Mouse (Mus musculus) left cerebral cortex, postnatal 36 days (tissue): ENCODE measurements at regions not wholly inside any gene's neighbourhood (a gene's known extent, or its start where the extent isn't known, plus 50 kb on each side); places are given as distances from the start of the nearest gene placed in this dataset.
A peak's percentile ranks its signal among the peaks of the same experiment; 100 is the strongest.

ENCODE experiments used
- DNase-seq, 2 experiments: peaks; one replicate each; pipeline ENCODE4 v3.0.0; 2021 to 2022; ENCODE audit warnings: low spot score in 2 of 2, mixed read lengths in 1 of 2
- intact Hi-C: fragments of 180-260 bp; cut with DNase I; formaldehyde crosslinking; loops from one replicate; pipeline ENCODE4 v1.15.1; 2025

DNA sequence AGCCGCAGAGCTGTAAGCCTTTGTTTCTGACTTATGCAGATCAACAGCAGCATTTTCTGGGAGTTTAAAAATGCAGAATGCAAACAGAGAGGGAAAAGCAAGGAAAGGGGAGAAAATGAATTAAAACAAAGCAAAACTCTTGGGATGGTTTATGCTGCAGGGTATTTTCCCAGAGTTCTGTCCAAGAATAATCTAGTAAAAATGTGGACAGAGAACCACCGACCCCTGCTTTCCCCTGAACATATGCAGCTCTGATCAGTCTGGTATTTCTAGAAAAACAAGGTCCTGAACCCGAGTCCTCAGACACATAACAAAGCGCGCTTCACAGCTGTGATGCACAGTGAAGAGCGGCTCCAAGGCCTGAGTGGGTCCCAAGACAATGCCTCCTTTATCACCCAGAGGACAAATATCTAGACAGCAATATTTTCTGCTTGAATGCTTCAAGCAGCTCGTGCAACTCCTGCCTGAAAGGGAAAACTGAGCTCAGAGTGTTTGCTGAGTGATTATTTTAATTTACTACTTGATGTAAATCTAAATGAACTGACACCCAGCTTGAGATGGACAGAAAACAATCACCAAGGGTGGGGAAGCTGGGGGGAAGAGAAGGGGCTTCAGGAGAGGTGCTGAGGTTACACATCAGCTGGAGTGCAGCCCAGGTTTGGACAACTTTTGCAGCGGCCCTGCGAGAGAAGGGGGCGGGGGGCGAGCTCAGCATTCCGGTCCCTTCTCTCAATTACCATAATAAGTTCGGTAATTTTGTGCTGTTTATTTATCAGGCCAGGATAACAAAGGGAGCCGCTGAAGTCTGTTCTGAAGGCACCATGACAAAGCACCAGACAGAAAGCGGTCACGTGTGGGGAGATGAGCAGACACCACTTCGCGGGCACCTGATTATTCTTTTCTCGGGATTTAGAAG is 853.6 kb downstream of the 5730522E02Rik start:
- intact Hi-C loops: no loop called here
- peak; percentile 23 to 26 for DNase-seq

DNA sequence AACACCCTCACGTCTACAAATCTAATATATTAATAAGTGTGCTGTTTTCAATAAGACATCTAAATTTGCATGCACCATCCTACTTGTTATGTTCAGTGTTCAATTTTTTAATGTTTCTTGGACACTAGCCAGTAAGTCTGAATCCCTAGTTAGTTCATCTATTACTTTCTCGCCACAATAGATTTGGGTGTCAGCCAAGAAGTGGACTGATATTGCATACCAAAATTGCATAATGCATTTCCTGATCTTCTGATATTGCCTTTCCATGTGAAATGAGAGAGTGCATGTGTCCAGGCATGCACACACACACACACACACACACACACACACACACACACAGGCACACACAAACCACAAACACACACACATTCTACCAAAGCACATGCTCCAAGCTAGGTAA is 874.9 kb downstream of the 5730522E02Rik start:
- intact Hi-C loops: no loop called here
- no peak for DNase-seq

DNA sequence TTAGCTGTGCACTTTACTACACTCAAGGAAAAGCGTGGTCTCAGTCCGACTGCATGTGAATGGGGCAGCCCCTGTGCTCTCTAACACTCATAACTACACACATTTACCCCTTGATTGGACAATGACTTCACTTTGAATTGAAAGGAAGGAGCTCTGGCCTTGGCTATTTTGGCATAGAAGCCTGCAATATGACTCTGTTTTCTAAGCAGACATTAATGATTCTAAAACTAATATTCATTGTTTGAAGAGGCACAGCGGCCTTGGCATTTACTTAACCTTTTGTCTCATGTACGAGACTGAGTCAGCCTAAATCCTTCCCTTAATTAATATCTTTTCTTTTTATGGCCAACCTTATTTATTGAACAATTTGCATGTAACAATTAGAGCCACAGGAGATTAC is 879.9 kb downstream of the 5730522E02Rik start:
- DNase-seq: no peak
- intact Hi-C loops: no loop called here

DNA sequence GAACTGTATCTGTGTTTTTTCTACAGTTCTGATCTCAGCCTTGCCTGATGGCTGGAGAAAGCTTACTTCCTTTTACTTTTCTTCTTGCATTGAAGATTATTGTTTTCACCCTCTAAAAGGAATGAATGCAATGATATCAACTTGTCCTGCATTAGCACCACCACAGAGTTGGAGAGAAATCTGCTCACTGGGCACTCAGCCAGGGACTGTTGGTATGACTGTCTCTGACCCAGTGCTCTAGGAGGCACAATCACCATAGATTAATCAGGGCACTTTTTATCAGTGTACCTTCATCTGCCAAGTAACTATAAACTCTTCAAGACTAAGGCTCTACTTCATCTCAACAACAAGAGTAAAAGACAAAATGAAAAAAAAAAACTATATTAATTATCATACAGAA is 888.1 kb downstream of the 5730522E02Rik start:
- intact Hi-C loops: no loop called here
- no peak for DNase-seq

DNA sequence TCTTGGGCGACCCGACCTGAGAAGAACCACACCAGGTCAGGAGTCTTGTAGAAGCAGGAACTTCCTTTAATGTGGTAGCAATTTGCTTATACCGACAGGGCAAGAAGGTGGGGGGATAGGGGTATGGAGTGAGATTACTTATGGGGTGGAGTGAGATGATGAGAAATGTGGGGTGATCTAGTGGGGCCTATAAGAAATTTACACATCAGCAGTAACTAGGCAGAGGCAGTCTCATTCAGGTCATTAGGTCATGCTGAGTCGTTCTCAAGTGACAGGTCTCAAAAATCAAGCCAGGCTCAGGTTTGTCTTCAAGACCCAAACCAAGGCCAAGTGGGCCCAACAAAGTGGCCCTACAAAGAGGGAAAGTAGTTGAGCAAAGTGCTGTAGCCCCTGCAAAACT is 889.1 kb downstream of the 5730522E02Rik start:
- intact Hi-C loops: no loop called here

DNA sequence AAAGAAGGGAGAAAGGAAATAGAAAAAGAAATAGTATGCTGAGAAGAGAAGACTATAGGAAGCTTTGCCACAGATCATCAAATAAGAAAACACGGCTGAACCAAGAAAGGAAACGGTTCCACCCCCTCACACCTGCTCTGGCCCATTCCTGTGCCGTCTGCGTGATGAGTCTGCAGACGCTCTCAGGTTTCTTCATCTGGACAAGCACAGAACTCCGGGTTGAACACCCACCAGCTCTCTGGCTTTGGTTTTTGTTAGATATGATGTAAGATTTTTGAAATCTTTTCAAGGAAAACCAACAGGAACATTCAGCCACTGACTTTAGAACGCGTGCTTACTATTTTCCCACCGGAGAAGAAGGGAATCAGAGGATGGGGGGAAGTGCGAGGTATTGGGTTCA is 895.9 kb downstream of the 5730522E02Rik start:
- intact Hi-C loops: loop anchor here (5.0 kb wide), 1 partner anchor 548 kb away; no protein-coding TSS in a partner anchor
- peak; percentile 72 to 75 for DNase-seq

More for the DNA sequence above, 889.1 kb downstream of the 5730522E02Rik start:
- no peak for DNase-seq

DNA sequence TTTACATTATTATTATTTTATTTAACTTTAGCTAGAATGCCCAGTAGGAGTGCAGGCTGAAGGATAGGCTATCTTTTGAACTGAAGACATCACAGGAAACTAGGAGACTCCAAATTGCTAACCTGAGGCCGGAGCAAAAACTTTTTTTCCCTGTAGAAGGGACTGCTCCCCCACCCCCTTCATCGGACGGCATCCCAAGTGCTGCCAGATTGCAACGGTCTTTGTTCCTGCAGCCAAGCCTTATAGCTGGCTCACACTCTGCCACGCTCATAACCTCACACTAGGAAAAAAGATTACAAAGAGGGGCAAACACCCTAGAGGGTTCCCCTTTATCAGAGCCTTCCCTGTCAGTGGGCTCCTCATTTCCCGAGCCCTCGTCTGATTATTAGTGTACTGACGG is 896.7 kb downstream of the 5730522E02Rik start:
- intact Hi-C loops: no loop called here
- no peak for DNase-seq

DNA sequence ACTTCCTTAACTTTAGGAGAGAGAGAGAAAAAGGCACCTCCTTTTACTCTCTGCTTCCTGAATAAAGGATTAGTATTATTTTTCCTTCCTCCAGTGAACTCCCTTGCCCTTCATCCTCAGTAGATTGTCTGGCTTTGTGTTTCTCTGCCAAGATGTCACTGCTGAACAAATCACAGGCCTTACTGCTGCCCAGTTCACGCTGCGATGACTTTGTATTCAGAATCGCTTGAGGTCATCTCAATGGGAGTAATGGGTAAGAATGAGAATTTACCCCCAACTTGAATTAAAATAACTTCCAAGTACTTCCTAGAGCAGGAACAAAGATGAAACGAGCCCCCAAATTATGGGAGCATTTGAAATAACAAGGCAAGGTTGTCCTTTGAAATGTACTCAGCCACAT is 897.3 kb downstream of the 5730522E02Rik start:
- intact Hi-C loops: no loop called here
- no peak for DNase-seq

DNA sequence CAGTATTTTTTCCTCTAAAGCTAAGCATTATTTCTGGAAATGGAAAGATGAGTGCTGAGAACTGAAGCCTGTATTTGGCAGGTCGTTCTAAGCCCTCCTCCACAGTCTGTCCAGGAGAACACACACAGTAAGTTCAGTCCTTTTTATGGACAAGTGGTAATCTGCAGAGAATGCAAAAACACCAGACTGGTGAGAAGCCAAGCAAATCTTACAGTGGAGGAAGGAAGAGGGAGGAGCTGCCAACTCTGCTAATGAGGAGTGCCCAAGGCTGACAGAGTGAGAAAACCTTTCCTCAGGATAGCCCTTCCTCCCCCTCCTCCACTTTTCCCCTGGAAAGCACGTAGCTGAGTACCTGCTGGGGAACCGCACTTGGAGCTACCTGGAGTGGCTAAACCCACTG is 899.8 kb downstream of the 5730522E02Rik start:
- peak in 1 of 2 experiments; percentile 21 for DNase-seq

DNA sequence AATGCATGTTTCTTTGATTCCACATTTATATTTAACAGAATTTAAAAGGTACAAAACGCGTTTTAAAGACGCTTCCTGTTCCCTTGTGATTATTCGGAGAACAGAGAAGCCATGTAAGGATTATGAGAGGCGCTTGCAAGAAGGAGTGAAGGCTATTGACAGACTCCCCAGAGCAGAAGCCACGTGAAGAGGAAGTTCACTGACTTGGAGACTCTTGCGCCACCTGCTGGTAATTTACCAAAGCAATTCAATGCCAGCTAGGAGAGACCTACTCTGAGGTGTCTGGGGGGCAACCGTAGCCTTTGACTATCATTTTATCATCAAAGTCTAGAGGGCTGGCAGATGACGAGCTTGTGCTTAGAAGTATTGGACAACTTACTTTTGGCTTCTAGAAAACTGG is 909.4 kb downstream of the 5730522E02Rik start:
- intact Hi-C loops: loop anchor here (2.0 to 10.0 kb wide), 2 partner anchors 1216 to 1250 kb away; no protein-coding TSS in a partner anchor
- peak; percentile 53 to 64 for DNase-seq

More for the DNA sequence above, 899.8 kb downstream of the 5730522E02Rik start:
- intact Hi-C loops: no loop called here

DNA sequence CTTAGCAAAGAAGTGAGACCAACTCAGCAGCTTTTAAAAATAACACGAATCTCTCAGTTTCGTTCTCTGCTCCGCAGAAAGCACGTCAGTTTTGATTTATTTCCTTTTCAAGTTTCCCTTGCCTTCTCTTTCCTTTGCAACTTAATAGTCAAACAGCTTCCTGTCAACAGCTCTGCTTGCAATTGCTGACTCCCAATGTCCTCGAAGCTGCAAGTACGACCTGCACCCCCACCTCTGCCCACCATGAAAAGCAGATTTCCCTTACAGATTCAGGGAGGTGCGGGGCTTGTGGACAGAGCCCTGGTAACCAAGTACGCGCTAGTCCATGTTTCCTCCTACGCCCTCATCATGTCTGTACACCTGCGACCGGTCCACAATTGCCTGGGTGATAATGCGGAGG is 922.2 kb downstream of the 5730522E02Rik start:
- DNase-seq: no peak
- intact Hi-C loops: no loop called here

DNA sequence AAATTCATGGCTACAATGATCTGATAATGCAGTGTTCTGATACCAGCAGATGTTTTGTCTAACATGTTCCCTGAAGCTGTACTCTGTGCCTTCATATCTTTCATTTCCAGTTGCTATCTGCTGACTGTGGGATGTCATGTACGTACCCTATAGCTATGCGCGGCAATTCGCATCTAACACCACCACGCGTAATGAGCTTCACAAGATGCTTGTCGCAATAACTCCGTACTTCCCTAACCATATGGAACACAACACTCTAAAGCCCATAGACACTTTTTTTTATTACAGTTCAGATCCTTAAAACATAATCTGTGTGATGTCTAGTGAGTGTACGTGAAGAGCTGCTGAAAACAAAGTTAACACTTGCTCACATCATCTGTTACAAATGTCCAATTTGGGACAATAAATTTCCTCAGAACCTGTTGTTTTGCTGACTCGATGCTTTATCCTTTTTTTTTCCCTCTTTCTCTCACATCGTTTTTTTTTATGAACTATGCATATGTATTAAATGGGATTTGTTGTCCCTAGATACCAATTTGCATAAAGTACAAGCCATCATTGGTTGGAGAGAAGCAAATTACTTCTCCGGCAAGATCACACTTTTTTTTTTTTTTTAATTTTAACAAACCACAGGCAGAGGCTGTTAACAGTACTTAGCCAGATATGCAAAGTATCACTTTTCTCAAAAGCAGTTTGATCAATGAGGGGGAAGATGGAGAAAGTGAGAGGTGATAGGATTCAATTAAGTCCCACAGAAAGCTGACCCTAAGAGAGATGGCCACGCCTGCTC is 922.9 kb downstream of the 5730522E02Rik start:
- no peak for DNase-seq
- intact Hi-C loops: no loop called here

DNA sequence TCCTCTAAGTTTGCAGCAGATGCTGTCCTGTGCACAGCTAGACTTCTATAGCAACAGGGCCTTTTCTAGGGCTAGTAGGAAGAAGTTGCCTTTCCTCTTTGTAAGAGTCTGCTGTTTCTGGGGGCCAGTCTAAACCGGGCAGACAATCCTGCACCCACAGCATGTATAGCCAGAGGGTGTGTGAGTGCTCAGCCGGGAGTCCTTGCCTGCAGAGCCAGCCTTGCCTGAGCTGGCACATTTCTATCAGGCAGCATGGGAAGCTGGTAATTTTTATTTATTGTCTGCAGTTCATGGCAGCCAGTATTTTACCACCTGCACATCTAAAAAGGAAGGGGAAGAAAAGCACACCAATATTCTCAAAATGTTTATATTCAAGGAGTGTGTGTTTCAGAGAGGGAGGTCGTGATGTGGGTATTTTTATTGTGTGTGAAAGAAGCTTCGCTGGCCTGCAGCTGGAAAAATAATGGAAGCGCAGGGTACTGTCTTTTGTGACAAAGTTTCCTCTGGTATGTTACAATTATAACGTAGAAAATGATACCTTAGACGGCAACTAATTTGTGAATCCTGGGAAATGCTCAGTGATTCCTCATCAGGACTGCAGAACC is 940.5 kb downstream of the 5730522E02Rik start:
- no peak for DNase-seq
- intact Hi-C loops: no loop called here

DNA sequence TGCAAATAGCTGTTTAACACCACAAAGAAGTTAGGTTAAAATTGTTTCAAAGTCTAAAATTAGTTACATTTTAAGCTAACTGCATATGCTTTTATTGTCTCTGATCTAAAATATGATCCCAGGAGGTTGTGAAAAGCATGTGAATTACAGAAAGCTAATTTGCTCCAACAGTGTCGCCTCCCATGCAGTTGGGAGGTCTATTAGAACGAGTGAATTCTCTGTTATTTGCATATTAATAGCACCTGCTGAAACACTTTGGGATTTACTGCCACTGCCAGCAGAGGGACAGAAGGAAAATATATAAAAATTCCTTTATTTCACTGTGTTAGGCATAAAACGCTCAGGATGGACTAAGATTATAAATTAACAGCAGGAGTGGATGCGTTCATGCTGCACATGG is 947.7 kb downstream of the 5730522E02Rik start:
- no peak for DNase-seq
- intact Hi-C loops: no loop called here

DNA sequence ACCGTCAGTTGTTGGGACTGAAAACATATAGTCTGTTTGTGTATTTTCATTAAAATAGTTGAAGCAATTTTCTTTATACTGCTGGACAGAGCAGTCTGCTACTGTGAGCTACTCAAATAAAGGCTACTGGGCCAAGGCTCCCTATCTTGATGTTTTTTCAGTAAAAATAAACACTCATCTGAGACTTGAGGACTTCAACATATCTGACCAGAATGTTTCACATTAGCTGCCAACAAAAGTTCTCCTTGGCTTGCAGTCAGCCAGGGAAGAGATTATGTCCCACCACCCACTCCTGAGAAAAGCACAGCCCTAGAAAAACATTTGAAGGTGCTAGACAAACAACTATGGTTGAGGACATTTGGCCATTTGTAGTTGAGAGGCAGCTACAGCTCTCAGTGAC is 950.9 kb downstream of the 5730522E02Rik start:
- intact Hi-C loops: no loop called here
- no peak for DNase-seq

DNA sequence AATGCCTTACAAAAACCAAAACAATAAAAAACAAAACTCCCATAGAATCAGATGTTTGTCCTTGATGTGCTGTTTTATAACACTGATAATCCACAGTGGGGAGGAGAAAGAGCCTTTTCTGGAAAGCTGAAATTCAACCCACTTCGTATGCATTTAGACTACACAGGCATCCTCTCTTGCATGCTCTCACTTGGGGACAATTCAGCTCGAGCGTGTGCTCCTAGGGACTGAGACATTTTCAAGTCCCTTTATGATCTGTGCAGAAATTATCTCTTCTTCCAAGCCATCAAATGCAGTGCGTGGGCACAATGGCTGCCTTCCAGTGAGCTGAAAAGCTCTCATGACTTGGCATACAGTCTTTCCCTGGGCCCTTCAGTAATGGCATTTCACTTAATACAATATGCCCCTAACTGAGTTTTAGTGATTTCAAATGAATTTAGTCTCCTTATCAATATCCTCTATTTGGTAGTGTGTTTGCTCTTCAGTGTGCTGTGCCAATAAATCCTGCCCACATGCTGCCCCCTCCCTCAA is 977.1 kb downstream of the 5730522E02Rik start:
- intact Hi-C loops: no loop called here
- peak; percentile 36 to 42 for DNase-seq
